Mouse (Mus musculus): ENCODE data around the gene Lsm2. TPM values are rescaled to one million over a fixed set of nuclear protein-coding genes. Genes with fewer than 3 reads are reported as not detected.
"Not testable (repeated sequence)": the region's sequence is repeated elsewhere in the genome, so short reads cannot be mapped to it uniquely, and the experiment has no call there.

Gene Lsm2
- polyA plus RNA-seq, 1 experiment = 113 TPM

DNA sequence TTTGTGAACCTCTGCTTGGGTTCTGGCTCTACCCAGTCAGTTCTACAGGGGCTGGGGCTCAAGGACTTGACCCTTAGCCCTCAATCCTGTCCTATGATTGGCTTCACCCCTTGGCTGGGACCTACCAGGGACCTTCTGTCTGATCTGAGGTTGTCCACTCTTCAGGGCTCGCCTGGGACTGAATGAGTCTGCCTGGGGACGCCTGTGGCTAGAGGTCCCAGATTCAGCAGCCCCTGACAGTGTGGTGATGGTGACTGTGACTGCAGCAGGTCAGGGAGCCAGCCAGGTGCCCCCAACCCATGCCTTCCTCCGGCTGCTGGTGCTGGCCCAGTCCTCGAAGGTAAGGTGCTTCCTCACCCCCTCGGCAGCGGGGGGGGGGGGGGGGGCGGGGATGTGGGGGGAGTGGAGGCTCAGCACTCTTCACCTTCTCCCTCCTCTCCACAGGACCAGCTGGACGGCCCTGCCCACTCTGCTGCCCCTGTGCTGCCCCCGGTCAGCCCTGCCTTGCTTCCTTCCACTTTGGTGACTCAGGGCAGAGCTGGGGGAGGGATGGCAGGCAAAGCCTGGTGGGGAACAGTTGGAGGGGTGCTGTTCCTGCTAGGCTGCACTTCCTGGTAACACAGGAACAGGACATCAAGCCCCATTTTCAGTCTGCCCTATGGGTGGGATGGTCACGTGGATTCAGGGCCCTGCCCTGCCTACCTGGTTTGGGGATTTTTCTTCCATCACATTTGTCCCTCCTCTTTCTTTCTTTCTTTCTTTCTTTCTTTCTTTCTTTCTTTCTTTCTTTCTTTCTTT, 43.2 kb downstream of the Lsm2 start:
- WGBS = 70% methylated on average over 10 of the region's 10 CpGs
- DNase-seq (ENCODE audit: low read depth, low spot score) = no peak

DNA sequence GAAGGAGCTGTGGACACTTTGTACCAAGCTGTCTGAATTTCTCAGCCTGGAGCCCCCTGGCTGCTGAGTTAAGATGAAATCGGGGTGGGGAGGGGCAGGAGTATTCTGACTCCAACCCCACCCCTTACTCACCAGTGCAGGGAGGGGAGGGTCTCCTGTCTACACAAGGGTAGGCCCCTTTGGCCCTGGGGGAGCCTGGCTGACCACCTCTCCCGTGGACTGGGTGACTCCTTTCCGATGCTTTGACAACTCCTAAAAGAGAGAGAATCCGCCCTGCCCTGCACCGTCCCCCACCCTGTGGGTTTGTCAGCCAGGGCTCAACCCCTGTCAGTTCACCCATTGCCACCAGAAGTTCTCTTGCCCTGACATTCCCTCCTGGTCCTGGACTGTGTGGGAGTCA, 44.5 kb downstream of the Lsm2 start:
- no peak for DNase-seq (ENCODE audit: low read depth, low spot score)
- WGBS = 81% methylated on average over 5 of the region's 5 CpGs

GRCm38 (mm10) chr17:35027277-35028068, 45.8 kb downstream of the Lsm2 start, which contains the start of gene Sapcd1:
Gene Sapcd1 (minus strand): TSS chr17:35028016.
- DNase-seq (ENCODE audit: low read depth, low spot score) = no peak
- 63% methylated on average over 13 of the region's 13 CpGs for WGBS

- no peak for DNase-seq (ENCODE audit: low read depth, low spot score)
- 90% methylated on average over 2 of the region's 2 CpGs for WGBS
These were observed 46.7 kb downstream of the Lsm2 start for GRCm38 (mm10) chr17:35028315-35028714.

- WGBS = 42% methylated on average over 19 of the region's 19 CpGs
- DNase-seq (ENCODE audit: low read depth, low spot score) = no peak
These were observed 48.2 kb downstream of the Lsm2 start for GRCm38 (mm10) chr17:35029691-35030532.

DNA sequence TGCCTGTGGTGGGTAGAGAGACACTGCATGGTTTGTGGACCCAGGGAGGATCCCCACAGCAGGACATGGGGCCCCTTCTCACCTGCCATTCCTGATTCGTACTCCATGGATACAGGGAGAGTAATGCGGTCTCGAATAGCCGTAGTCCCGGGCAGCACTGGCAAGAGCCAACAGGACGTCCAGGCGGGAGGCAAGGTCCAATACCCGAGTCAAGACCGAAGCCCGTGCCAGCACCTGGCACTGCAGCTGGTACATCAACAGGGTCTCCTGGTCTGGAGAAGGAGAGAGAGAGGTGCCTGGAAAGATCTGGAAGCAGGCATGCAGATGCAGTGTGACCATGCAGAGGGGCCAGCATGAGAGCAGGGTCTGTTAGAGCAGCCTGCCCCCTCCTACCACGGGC, 49.6 kb downstream of the Lsm2 start:
- WGBS = 87% methylated on average over 11 of the region's 11 CpGs
- DNase-seq (ENCODE audit: low read depth, low spot score) = no peak

DNA sequence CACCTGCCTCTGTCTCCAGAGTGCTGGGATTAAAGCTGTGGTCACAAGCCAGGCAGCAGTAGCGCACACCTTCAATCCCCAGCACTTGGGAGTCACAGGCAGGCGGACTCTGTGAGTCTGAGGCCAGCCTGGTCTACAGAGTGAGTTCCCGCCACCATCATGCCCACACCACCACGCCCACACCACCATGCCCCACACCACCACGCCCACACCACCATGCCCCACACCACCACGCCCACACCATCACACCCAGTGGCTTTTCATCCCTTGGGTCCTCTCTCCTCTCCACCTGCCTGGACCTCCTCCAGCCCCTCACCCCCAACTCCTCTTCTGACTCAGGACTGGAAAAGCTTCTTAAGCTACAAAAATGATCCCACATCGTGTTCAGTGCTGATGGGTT, 50.2 kb downstream of the Lsm2 start:
- DNase-seq (ENCODE audit: low read depth, low spot score) = no peak
- WGBS = 68% methylated on average over 7 of the region's 7 CpGs

DNA sequence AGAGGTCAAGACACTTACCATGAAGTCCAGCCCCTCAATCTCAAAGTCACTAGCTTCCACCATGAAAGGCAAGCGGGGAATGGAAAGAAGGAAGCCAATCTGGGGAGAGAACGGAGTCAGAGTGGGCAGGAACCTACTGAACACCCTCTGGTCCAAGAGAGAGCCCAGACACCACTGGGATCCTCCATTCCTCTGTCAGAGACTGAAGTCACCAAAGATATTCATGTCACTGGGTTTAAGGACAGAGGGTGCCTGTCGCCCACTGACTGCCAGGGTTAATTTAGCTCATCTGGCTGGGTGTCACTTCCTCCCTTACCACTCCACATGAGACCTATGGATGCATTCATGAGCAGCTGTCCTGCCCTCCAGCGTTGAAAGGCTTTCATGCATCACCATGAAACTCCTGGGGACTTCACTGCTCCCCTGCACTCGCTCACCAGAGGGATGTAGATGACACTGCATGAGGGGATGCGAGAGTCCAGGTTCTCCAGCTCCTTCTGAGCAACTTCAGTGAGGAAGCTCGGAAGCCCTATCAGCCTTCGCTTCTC, 50.7 kb downstream of the Lsm2 start:
- WGBS = 72% methylated on average over 8 of the region's 8 CpGs
- no peak for DNase-seq (ENCODE audit: low read depth, low spot score)

DNA sequence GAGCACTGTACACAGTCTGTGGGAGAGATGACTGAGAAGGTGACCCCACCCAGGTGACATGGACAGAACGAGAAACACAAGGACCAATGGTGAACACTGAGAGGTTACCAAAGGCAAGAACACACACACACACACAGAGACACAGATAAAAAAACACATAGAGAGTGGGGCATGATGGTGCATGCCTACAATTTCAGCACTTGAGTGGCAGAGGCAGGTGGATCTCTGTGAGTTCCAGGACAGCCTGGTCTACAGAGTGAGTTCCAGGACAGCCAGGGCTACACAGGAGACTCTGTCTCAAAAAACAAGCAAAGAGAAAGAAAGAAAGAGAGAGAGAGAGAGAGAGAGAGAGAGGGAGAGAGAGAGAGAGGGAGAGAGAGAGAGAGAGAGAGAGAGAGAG, 52.0 kb downstream of the Lsm2 start:
- WGBS = 47% methylated on average over 1 of the region's 1 CpGs

DNA sequence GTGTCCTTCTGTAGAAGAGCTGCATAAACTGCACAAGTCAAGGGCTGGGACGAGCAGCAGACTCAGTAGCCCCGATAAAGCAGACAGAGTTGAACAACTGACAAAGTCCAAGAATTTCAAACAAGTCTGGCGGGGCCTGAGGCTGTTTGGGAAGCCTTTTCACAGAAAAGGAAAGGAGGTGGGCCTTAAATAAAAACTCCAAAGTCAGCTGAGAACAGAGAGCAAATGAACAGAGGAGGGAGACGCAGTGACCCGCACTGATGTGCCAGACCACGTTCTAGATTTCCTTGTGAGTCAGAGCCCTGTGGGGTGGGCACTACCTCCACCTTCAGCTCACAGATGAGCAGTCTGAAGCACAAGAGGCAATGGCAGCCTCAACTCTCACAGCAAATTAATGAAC, 53.2 kb downstream of the Lsm2 start:
- 53% methylated on average over 6 of the region's 6 CpGs for WGBS
- no peak for DNase-seq (ENCODE audit: low read depth, low spot score)

More for the DNA sequence above, 52.0 kb downstream of the Lsm2 start:
- not testable (repeated sequence) for DNase-seq (ENCODE audit: low read depth, low spot score)

Other genes with a start within 250 kb of the Lsm2 start
- gene C4b, start 238.0 kb upstream of the Lsm2 start, polyA plus RNA-seq (2012; rRNA removed) = 32.9 and 44.2 TPM in 2 replicates
- 0.05 TPM in 1 of 2 replicates, not detected in the other for gene Cyp21a1, start 177.3 kb upstream of the Lsm2 start, polyA plus RNA-seq (2012; rRNA removed)
- 49.5 and 57.9 TPM in 2 replicates for gene Stk19, start 144.9 kb upstream of the Lsm2 start, polyA plus RNA-seq (2012; rRNA removed)
- 75.2 and 76.4 TPM in 2 replicates for gene Dxo, start 144.8 kb upstream of the Lsm2 start, polyA plus RNA-seq (2012; rRNA removed)
- 61.1 and 89.6 TPM in 2 replicates for gene Skiv2l, start 131.7 kb upstream of the Lsm2 start, polyA plus RNA-seq (2012; rRNA removed)
- gene Nelfe, start 131.5 kb upstream of the Lsm2 start, polyA plus RNA-seq (2012; rRNA removed) = 31.2 and 33.8 TPM in 2 replicates
- gene Cfb, start 119.3 kb upstream of the Lsm2 start, polyA plus RNA-seq (2012; rRNA removed) = 64.4 and 94.3 TPM in 2 replicates
- 4.7 and 5.8 TPM in 2 replicates for gene Zbtb12, start 102.4 kb upstream of the Lsm2 start, polyA plus RNA-seq (2012; rRNA removed)
- gene Gm20547, start 99.8 kb upstream of the Lsm2 start, polyA plus RNA-seq (2012; rRNA removed) = not detected in 2 replicates
- gene C2, start 83.6 kb upstream of the Lsm2 start, polyA plus RNA-seq (2012; rRNA removed) = 28.1 and 31.1 TPM in 2 replicates
- gene Ehmt2, start 83.4 kb upstream of the Lsm2 start, polyA plus RNA-seq (2012; rRNA removed) = 151 and 185 TPM in 2 replicates
- 180 and 226 TPM in 2 replicates for gene Slc44a4, start 67.4 kb upstream of the Lsm2 start, polyA plus RNA-seq (2012; rRNA removed)
- 64.9 and 118 TPM in 2 replicates for gene Neu1, start 50.6 kb upstream of the Lsm2 start, polyA plus RNA-seq (2012; rRNA removed)
- gene Hspa1b, start 22.6 kb upstream of the Lsm2 start, polyA plus RNA-seq (2012; rRNA removed) = 10.5 and 12.0 TPM in 2 replicates
- not detected in 2 replicates for gene Gm20481, start 11.9 kb upstream of the Lsm2 start, polyA plus RNA-seq (2012; rRNA removed)
- gene Hspa1a, start 9.7 kb upstream of the Lsm2 start, polyA plus RNA-seq (2012; rRNA removed) = 6.4 and 6.6 TPM in 2 replicates
- gene Hspa1l, start 9.2 kb upstream of the Lsm2 start, polyA plus RNA-seq (2012; rRNA removed) = 0.21 and 0.22 TPM in 2 replicates
- gene Vars, start 19.1 kb downstream of the Lsm2 start, polyA plus RNA-seq (2012; rRNA removed) = 104 and 139 TPM in 2 replicates
- gene Vwa7, start 34.7 kb downstream of the Lsm2 start, polyA plus RNA-seq (2012; rRNA removed) = 0.38 and 0.64 TPM in 2 replicates
- gene Sapcd1, start 46.2 kb downstream of the Lsm2 start, polyA plus RNA-seq (2012; rRNA removed) = 0.81 and 0.83 TPM in 2 replicates
- 2.0 and 3.3 TPM in 2 replicates for gene Msh5, start 64.9 kb downstream of the Lsm2 start, polyA plus RNA-seq (2012; rRNA removed)
- gene Clic1, start 68.1 kb downstream of the Lsm2 start, polyA plus RNA-seq (2012; rRNA removed) = 209 and 263 TPM in 2 replicates
- 12.5 and 14.9 TPM in 2 replicates for gene Ddah2, start 77.2 kb downstream of the Lsm2 start, polyA plus RNA-seq (2012; rRNA removed)
- gene Ly6g6c, start 83.5 kb downstream of the Lsm2 start, polyA plus RNA-seq (2012; rRNA removed) = 0.17 and 3.8 TPM in 2 replicates
- 0.26 and 0.47 TPM in 2 replicates for gene Mpig6b, start 84.3 kb downstream of the Lsm2 start, polyA plus RNA-seq (2012; rRNA removed)
- 0.38 and 0.73 TPM in 2 replicates for gene Ly6g6e, start 95.0 kb downstream of the Lsm2 start, polyA plus RNA-seq (2012; rRNA removed)
- gene Ly6g6d, start 96.2 kb downstream of the Lsm2 start, polyA plus RNA-seq (2012; rRNA removed) = 0.89 and 3.5 TPM in 2 replicates
- 1.6 and 2.6 TPM in 2 replicates for gene Ly6g6f, start 103.7 kb downstream of the Lsm2 start, polyA plus RNA-seq (2012; rRNA removed)
- gene Abhd16a, start 107.4 kb downstream of the Lsm2 start, polyA plus RNA-seq (2012; rRNA removed) = 71.9 and 115 TPM in 2 replicates
- gene Ly6g5c, start 126.4 kb downstream of the Lsm2 start, polyA plus RNA-seq (2012; rRNA removed) = 0.81 TPM in 1 of 2 replicates, not detected in the other
- 2.2 and 3.0 TPM in 2 replicates for gene Ly6g5b, start 133.6 kb downstream of the Lsm2 start, polyA plus RNA-seq (2012; rRNA removed)
- gene Gpank1, start 139.6 kb downstream of the Lsm2 start, polyA plus RNA-seq (2012; rRNA removed) = 18.4 and 19.4 TPM in 2 replicates
- gene Csnk2b, start 140.2 kb downstream of the Lsm2 start, polyA plus RNA-seq (2012; rRNA removed) = 358 and 375 TPM in 2 replicates
- 11.7 and 17.5 TPM in 2 replicates for gene D17H6S53E, start 144.5 kb downstream of the Lsm2 start, polyA plus RNA-seq (2012; rRNA removed)
- 0.26 TPM in 1 of 2 replicates, not detected in the other for gene Apom, start 150.2 kb downstream of the Lsm2 start, polyA plus RNA-seq (2012; rRNA removed)
- gene Bag6, start 153.3 kb downstream of the Lsm2 start, polyA plus RNA-seq (2012; rRNA removed) = 103 and 147 TPM in 2 replicates
- 227 and 272 TPM in 2 replicates for gene Prrc2a, start 183.0 kb downstream of the Lsm2 start, polyA plus RNA-seq (2012; rRNA removed)
- gene Aif1, start 194.2 kb downstream of the Lsm2 start, polyA plus RNA-seq (2012; rRNA removed) = 3.7 and 3.8 TPM in 2 replicates
- gene Lst1, start 206.6 kb downstream of the Lsm2 start, polyA plus RNA-seq (2012; rRNA removed) = 25.5 and 32.1 TPM in 2 replicates
- 23.4 and 35.1 TPM in 2 replicates for gene Ltb, start 212.6 kb downstream of the Lsm2 start, polyA plus RNA-seq (2012; rRNA removed)
- gene Tnf, start 220.1 kb downstream of the Lsm2 start, polyA plus RNA-seq (2012; rRNA removed) = 3.7 and 4.9 TPM in 2 replicates
- gene Lta, start 223.5 kb downstream of the Lsm2 start, polyA plus RNA-seq (2012; rRNA removed) = 1.8 and 2.5 TPM in 2 replicates
- not detected in 2 replicates for gene Gm16181, start 239.0 kb downstream of the Lsm2 start, polyA plus RNA-seq (2012; rRNA removed)

All from large intestine, adult 2 months (tissue).